Mouse (Mus musculus) small intestine, adult 2 months (tissue): ENCODE results near the gene Arid3b.

Source experiments
- CTCF ChIP-seq: fragments of 200-500 bp; IDR thresholded peaks from 2 replicates; pipeline ENCODE4 v1.5.1; 2012; ENCODE audit warnings: low read depth, mild to moderate bottlenecking, control low read depth, inconsistent platforms, low read length, moderate library complexity, mixed read lengths; ENCODE audit not compliant: insufficient replicate concordance, insufficient read length; ENCODE audit errors: extremely low read depth
- POLR2A ChIP-seq: fragments of 200-500 bp; IDR thresholded peaks from 2 replicates; pipeline ENCODE4 v1.6.1; 2012; ENCODE audit warnings: low read depth, mild to moderate bottlenecking, control low read depth, inconsistent platforms, low read length, moderate library complexity

DNA sequence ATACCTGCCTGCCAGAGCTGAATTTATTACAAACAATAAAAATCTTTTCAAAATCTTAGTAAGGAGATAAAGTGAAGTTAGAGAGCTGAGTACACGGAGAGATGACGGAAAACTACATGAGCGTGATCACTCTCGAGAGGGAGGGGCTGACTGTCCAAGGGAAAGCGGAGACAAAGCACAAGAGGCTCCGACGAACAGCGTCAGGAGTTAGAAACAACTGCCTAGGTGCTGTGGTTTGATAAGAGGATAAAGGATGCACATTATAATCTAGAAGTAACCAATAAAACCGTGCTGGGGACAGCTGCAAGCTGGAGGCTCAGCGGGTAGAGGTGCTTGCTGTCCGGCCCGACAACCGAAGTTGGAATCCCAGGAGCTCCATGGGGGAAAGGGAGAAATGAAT is 13.8 kb downstream of the Arid3b start:
- TF ChIP-seq POLR2A: no peak
- no peak for TF ChIP-seq CTCF
